Mouse (Mus musculus) splenic B cell, adult 2 months (primary cell): ENCODE data around the gene Dyrk3.
"Not testable (repeated sequence)": the region's sequence is repeated elsewhere in the genome, so short reads cannot be mapped to it uniquely, and the experiment has no call there.

Source experiments
- DNase-seq: peaks from one replicate; pipeline ENCODE4 v3.0.0-alpha.2; 2011; ENCODE audit warnings: low read depth, low spot score
- H3K27me3 ChIP-seq: 2 replicates; pipeline ENCODE4 v1.6.1; 2012; ENCODE audit warnings: mild to moderate bottlenecking, low read length, moderate library complexity, mixed read lengths; ENCODE audit not compliant: control insufficient read depth, poor library complexity, insufficient read depth, severe bottlenecking
- H3K36me3 ChIP-seq: 2 replicates; pipeline ENCODE4 v1.6.1; 2012; ENCODE audit warnings: mild to moderate bottlenecking, low read length, moderate library complexity, mixed read lengths; ENCODE audit not compliant: control insufficient read depth, poor library complexity, insufficient read depth, severe bottlenecking

The Dyrk3 gene

GRCm38 (mm10) chr1:131174299-131174861, 36.2 kb upstream of the Dyrk3 start:
- H3K36me3 ChIP-seq = peaks cover 11% of the 10 kb centered on the region
- no peak for DNase-seq
- no peaks in the 10 kb centered on the region for H3K27me3 ChIP-seq

GRCm38 (mm10) chr1:131173809-131174208, 35.7 kb upstream of the Dyrk3 start:
- DNase-seq = no peak
- peaks cover 10% of the 10 kb centered on the region; the same call in 1 of the 2 replicates for H3K36me3 ChIP-seq
- H3K27me3 ChIP-seq = no peaks in the 10 kb centered on the region

- no peak for DNase-seq
- H3K27me3 ChIP-seq = no peaks in the 10 kb centered on the region
- peaks cover 8% of the 10 kb centered on the region; the same call in 1 of the 2 replicates for H3K36me3 ChIP-seq
Measured at GRCm38 (mm10) chr1:131173001-131173400, 34.9 kb upstream of the Dyrk3 start.

- no peak for DNase-seq
- Histone ChIP-seq H3K36me3 (peaks cover 19% of the 10 kb centered on the region), H3K27me3 (no peaks in the 10 kb centered on the region)
Measured at GRCm38 (mm10) chr1:131167612-131168011, 29.5 kb upstream of the Dyrk3 start.

- Histone ChIP-seq H3K36me3 (peaks cover 28% of the 10 kb centered on the region), H3K27me3 (no peaks in the 10 kb centered on the region)
- DNase-seq = no peak
Measured at GRCm38 (mm10) chr1:131164427-131164826, 26.3 kb upstream of the Dyrk3 start.

GRCm38 (mm10) chr1:131161091-131161490, 23.0 kb upstream of the Dyrk3 start:
- no peak for DNase-seq
- peaks cover 31% of the 10 kb centered on the region for H3K36me3 ChIP-seq
- H3K27me3 ChIP-seq = no peaks in the 10 kb centered on the region

- peaks cover 25% of the 10 kb centered on the region for H3K36me3 ChIP-seq
- not testable (repeated sequence) for DNase-seq, H3K27me3 ChIP-seq
Measured at GRCm38 (mm10) chr1:131159573-131160327, 21.6 kb upstream of the Dyrk3 start.

- peak; percentile 80 for DNase-seq
- peaks cover 12% of the 10 kb centered on the region for H3K36me3 ChIP-seq
- H3K27me3 ChIP-seq = no peaks in the 10 kb centered on the region
Measured at GRCm38 (mm10) chr1:131155456-131155855, 17.3 kb upstream of the Dyrk3 start.

GRCm38 (mm10) chr1:131153018-131153629, 15.0 kb upstream of the Dyrk3 start, which contains the start of gene Eif2d:
TSS of gene Eif2d (plus strand) at chr1:131153181.
- H3K27me3 ChIP-seq = no peaks in the 10 kb centered on the region
- DNase-seq = peak; percentile 79

GRCm38 (mm10) chr1:131149496-131149895, 11.4 kb upstream of the Dyrk3 start:
- DNase-seq = no peak
- Histone ChIP-seq H3K27me3 (no peaks in the 10 kb centered on the region), H3K36me3 (no peaks in the 10 kb centered on the region)

More at GRCm38 (mm10) chr1:131153018-131153629, 15.0 kb upstream of the Dyrk3 start, which contains the start of gene Eif2d:
- no peaks in the 10 kb centered on the region for H3K36me3 ChIP-seq

GRCm38 (mm10) chr1:131146181-131146614, 8.1 kb upstream of the Dyrk3 start:
- peak; percentile 83 for DNase-seq
- H3K27me3 ChIP-seq = no peaks in the 10 kb centered on the region
- no peaks in the 10 kb centered on the region for H3K36me3 ChIP-seq

- DNase-seq, H3K36me3 ChIP-seq, H3K27me3 ChIP-seq: not testable (repeated sequence)
Measured at GRCm38 (mm10) chr1:131145222-131145621, 7.1 kb upstream of the Dyrk3 start.

GRCm38 (mm10) chr1:131142472-131142871, 4.3 kb upstream of the Dyrk3 start:
- Histone ChIP-seq H3K27me3 (no peaks in the 10 kb centered on the region), H3K36me3 (no peaks in the 10 kb centered on the region)
- no peak for DNase-seq

GRCm38 (mm10) chr1:131141449-131141848, 3.3 kb upstream of the Dyrk3 start:
- no peaks in the 10 kb centered on the region for H3K36me3 ChIP-seq
- no peaks in the 10 kb centered on the region for H3K27me3 ChIP-seq
- DNase-seq = no peak
